Mouse (Mus musculus): ENCODE data around the gene Wdr6.

DNA sequence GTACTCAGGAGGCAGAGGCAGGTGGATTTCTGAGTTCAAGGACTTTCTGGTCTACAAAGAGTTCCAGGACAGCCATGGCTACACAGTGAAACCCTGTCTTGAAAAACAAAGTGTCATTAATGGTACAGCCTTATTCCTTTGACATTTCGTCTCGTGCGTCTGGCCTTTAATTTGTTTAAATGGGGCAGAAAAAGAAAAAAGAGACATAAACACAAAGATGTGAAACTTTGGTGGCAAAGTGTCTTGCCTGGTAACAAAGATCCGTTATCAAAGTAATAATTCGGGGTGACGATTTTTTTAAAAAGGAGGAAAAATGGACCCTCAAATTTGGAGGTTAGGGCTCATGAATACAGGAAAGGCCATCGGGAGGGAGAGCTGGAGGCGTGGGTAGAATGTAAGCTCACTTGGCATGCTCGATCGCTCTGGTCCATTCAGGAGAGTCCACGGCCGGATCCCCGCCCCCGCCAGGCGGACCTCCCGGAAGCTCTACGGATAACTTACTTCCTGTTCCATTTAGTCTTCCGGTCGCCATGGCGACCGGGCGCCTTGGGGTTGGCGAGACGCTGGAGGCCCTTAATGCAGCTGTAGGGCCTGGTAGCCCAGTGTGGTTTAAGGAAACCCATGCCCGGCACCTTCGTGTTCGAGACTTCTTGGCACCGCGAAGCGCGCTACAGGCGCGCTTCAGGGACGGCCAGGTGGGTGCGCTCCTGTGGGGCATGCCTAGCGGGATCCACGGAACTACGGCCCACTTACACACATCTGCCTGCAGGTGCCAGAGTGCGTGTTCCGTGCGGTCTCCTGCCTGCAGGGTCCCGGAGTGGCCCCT lies 8.9 kb downstream of the Wdr6 start, which contains the start of gene Dalrd3:
- TF ChIP-seq CTCF (IDR thresholded peaks at IDR 0.05) (no peak), EP300 (IDR thresholded peaks at IDR 0.05; ENCODE audit: insufficient read depth, low read depth, low read length) (0 out of 2 replicates have a peak, but pooled peaks have one; percentile 34)
